Mouse (Mus musculus): Measurements from ENCODE around the gene Cux2. TPM values are rescaled to one million over a fixed set of nuclear protein-coding genes. Genes with fewer than 3 reads are reported as not detected.

The Cux2 gene
- polyA plus RNA-seq, 1 experiment from 2014 or later: 14.6 TPM

DNA sequence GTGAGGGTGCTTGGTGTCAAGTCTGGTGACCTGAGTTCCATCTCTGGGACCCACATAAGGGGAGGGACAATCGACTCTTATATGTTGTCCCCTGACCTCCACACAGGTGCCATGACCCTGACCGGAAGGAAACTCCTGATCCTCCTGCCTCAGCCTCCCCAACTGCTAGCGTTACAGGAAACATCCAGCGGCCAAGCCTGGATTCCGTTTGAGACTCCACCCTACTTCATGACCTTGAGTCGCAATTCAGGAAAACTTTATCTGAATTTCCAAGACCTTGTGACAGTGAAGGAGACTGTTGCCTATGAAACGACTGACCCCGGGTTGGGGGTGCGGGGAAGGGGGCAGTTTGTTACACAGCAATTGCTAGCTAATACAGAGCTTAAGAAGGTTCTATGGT is 208.4 kb downstream of the Cux2 start:
- Histone ChIP-seq H3K27me3 (replicated peaks; ENCODE audit: control insufficient read depth, insufficient read depth, low read length) (peaks cover 22% of the 10 kb centered on the region), H3K27ac (ENCODE audit: low read depth) (no peak overlapping the region), H3K4me1 (replicated peaks; ENCODE audit: control insufficient read depth, insufficient read depth, low read length) (peaks cover 16% of the 10 kb centered on the region), H3K9ac (ENCODE audit: low read length) (no peak overlapping the region), H3K4me2 (ENCODE audit: low read length) (no peak overlapping the region), H3K9me3 (ENCODE audit: control insufficient read depth, low read length) (no peaks in the 10 kb centered on the region), H3K4me3 (ENCODE audit: low read depth, low read length) (no peak overlapping the region), H3K36me3 (ENCODE audit: control insufficient read depth, insufficient read depth, low read length) (no peaks in the 10 kb centered on the region)
- DNase-seq (ENCODE audit: low spot score) (no peak), ATAC-seq (replicated peaks; ENCODE audit: low FRiP score, low TSS enrichment, low read depth) (no peak)
- WGBS: 91% methylated on average over 9 of the region's 9 CpGs

- 0 out of 2 replicates have a peak overlapping the region, but pooled peaks have one; percentile 9 for H3K27ac ChIP-seq (ENCODE audit: low read depth)
- peaks cover 16% of the 10 kb centered on the region for H3K27me3 ChIP-seq (replicated peaks; ENCODE audit: control insufficient read depth, insufficient read depth, low read length)
- H3K4me1 ChIP-seq (replicated peaks; ENCODE audit: control insufficient read depth, insufficient read depth, low read length): peaks cover 29% of the 10 kb centered on the region
- no peak overlapping the region; the same call in 1 of the 2 replicates for H3K9ac ChIP-seq (ENCODE audit: low read length)
- no peak for ATAC-seq (replicated peaks; ENCODE audit: low FRiP score, low TSS enrichment, low read depth)
- no peaks in the 10 kb centered on the region for H3K9me3 ChIP-seq (ENCODE audit: control insufficient read depth, low read length)
- WGBS: 21% methylated on average over 7 of the region's 7 CpGs
- H3K36me3 ChIP-seq (ENCODE audit: control insufficient read depth, insufficient read depth, low read length): no peaks in the 10 kb centered on the region
- H3K4me2 ChIP-seq (ENCODE audit: low read length): peak overlapping the region; percentile 63
- H3K4me3 ChIP-seq (ENCODE audit: low read depth, low read length): peak overlapping the region; percentile 73
- DNase-seq (ENCODE audit: low spot score): peak; percentile 58
Measured at GRCm38 (mm10) chr5:121839128-121839473, 210.8 kb downstream of the Cux2 start.

- DNase-seq (ENCODE audit: low spot score): peak; percentile 76
- peaks cover 10% of the 10 kb centered on the region for H3K27me3 ChIP-seq (replicated peaks; ENCODE audit: control insufficient read depth, insufficient read depth, low read length)
- peak overlapping the region; percentile 63 for H3K4me2 ChIP-seq (ENCODE audit: low read length)
- no peak for ATAC-seq (replicated peaks; ENCODE audit: low FRiP score, low TSS enrichment, low read depth)
- peak overlapping the region; percentile 73 for H3K4me3 ChIP-seq (ENCODE audit: low read depth, low read length)
- no peaks in the 10 kb centered on the region for H3K9me3 ChIP-seq (ENCODE audit: control insufficient read depth, low read length)
- H3K9ac ChIP-seq (ENCODE audit: low read length): peak overlapping the region; percentile 22
- H3K27ac ChIP-seq (ENCODE audit: low read depth): peak overlapping the region; percentile 9; the same call in 1 of the 2 replicates
- no peaks in the 10 kb centered on the region for H3K36me3 ChIP-seq (ENCODE audit: control insufficient read depth, insufficient read depth, low read length)
- peaks cover 34% of the 10 kb centered on the region for H3K4me1 ChIP-seq (replicated peaks; ENCODE audit: control insufficient read depth, insufficient read depth, low read length)
- 2% methylated on average over 46 of the region's 46 CpGs for WGBS
Measured at GRCm38 (mm10) chr5:121838341-121839127, 211.4 kb downstream of the Cux2 start.

DNA sequence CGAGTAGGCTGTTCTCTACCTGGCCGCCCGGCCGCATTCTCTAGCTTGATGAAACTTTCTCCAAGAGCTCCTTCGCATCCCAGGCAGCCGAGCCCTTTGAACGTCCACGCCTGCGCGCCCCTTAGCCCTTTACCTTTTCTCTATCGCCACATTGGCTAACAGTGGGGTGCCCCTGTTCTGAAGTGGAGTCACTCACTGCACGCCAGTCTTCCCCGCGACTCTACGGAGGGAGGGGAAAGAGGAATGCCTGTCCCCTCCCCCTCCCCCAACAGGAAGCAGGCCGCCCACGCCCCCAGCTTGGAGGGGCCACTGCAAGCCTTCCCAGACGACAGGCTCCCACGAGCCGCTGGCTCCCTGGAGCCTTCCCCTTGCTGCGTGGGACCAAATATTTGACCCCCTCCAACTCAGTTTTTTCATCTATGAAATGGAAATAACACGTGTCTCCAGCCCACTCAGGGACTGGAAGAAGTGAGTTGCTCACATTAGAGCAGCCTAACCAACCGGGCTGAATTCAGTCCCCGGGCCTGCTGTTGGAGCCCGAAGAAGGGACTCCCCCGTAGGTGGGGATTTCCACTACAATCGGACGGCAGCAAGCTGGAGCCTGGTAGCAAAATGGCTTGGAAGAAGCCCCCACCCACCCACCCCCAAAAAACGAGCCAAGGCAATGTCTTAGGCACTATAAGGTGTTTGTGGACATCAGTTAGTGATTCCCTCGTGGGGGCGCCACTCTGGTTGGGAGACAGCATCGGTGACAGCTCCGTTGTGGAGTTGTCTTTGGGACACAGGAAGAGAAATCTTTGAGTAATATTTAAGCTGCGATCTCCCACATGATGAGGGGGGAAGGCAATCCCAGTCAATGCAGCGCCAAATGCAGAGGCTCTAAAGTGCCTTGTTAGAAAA is 212.2 kb downstream of the Cux2 start, which contains the start of gene Sh2b3:
Gene Sh2b3 (minus strand): TSS at position 206 of the 900 bp plus-strand sequence.
- WGBS: 1% methylated on average over 35 of the region's 35 CpGs
- peak within 1 kb of the TSS; percentile 63 for H3K4me2 ChIP-seq (ENCODE audit: low read length)
- H3K27ac ChIP-seq (ENCODE audit: low read depth): peak within 1 kb of the TSS; percentile 81
- H3K9ac ChIP-seq (ENCODE audit: low read length): peak within 1 kb of the TSS; percentile 74
- H3K36me3 ChIP-seq (ENCODE audit: control insufficient read depth, insufficient read depth, low read length): no peaks in the 10 kb centered on the region
- peak; percentile 70 for DNase-seq (ENCODE audit: low spot score)
- H3K4me1 ChIP-seq (replicated peaks; ENCODE audit: control insufficient read depth, insufficient read depth, low read length): peaks cover 38% of the 10 kb centered on the region
- H3K4me3 ChIP-seq (ENCODE audit: low read depth, low read length): peak within 1 kb of the TSS; percentile 73
- H3K9me3 ChIP-seq (ENCODE audit: control insufficient read depth, low read length): no peaks in the 10 kb centered on the region
- peak; percentile 34; the same call in 1 of the 2 replicates for ATAC-seq (replicated peaks; ENCODE audit: low FRiP score, low TSS enrichment, low read depth)
- H3K27me3 ChIP-seq (replicated peaks; ENCODE audit: control insufficient read depth, insufficient read depth, low read length): 0 out of 2 replicates have a peak, but pooled peaks cover 4% of the 10 kb centered on the region

- under 1% methylated on average over 77 of the region's 77 CpGs for WGBS
- peak overlapping the region; percentile 81 for H3K27ac ChIP-seq (ENCODE audit: low read depth)
- peak overlapping the region; percentile 63 for H3K4me2 ChIP-seq (ENCODE audit: low read length)
- H3K27me3 ChIP-seq (replicated peaks; ENCODE audit: control insufficient read depth, insufficient read depth, low read length): 0 out of 2 replicates have a peak, but pooled peaks cover 4% of the 10 kb centered on the region
- H3K9me3 ChIP-seq (ENCODE audit: control insufficient read depth, low read length): no peaks in the 10 kb centered on the region
- no peaks in the 10 kb centered on the region for H3K36me3 ChIP-seq (ENCODE audit: control insufficient read depth, insufficient read depth, low read length)
- H3K9ac ChIP-seq (ENCODE audit: low read length): peak overlapping the region; percentile 74
- H3K4me3 ChIP-seq (ENCODE audit: low read depth, low read length): peak overlapping the region; percentile 73
- DNase-seq (ENCODE audit: low spot score): peak; percentile 94
- peaks cover 46% of the 10 kb centered on the region for H3K4me1 ChIP-seq (replicated peaks; ENCODE audit: control insufficient read depth, insufficient read depth, low read length)
- peak; percentile 83 for ATAC-seq (replicated peaks; ENCODE audit: low FRiP score, low TSS enrichment, low read depth)
Measured at GRCm38 (mm10) chr5:121836692-121837415, 213.0 kb downstream of the Cux2 start.

GRCm38 (mm10) chr5:121835949-121836691 is 213.8 kb downstream of the Cux2 start:
- Histone ChIP-seq H3K27me3 (replicated peaks; ENCODE audit: control insufficient read depth, insufficient read depth, low read length) (0 out of 2 replicates have a peak, but pooled peaks cover 4% of the 10 kb centered on the region), H3K4me2 (ENCODE audit: low read length) (peak overlapping the region; percentile 63), H3K27ac (ENCODE audit: low read depth) (peak overlapping the region; percentile 75), H3K4me1 (replicated peaks; ENCODE audit: control insufficient read depth, insufficient read depth, low read length) (peaks cover 46% of the 10 kb centered on the region), H3K4me3 (ENCODE audit: low read depth, low read length) (peak overlapping the region; percentile 73), H3K9me3 (ENCODE audit: control insufficient read depth, low read length) (no peaks in the 10 kb centered on the region), H3K9ac (ENCODE audit: low read length) (peak overlapping the region; percentile 74), H3K36me3 (ENCODE audit: control insufficient read depth, insufficient read depth, low read length) (no peaks in the 10 kb centered on the region)
- DNase-seq (ENCODE audit: low spot score): peak; percentile 88
- ATAC-seq (replicated peaks; ENCODE audit: low FRiP score, low TSS enrichment, low read depth): peak; percentile 13; the same call in 1 of the 2 replicates
- WGBS: under 1% methylated on average over 51 of the region's 51 CpGs

DNA sequence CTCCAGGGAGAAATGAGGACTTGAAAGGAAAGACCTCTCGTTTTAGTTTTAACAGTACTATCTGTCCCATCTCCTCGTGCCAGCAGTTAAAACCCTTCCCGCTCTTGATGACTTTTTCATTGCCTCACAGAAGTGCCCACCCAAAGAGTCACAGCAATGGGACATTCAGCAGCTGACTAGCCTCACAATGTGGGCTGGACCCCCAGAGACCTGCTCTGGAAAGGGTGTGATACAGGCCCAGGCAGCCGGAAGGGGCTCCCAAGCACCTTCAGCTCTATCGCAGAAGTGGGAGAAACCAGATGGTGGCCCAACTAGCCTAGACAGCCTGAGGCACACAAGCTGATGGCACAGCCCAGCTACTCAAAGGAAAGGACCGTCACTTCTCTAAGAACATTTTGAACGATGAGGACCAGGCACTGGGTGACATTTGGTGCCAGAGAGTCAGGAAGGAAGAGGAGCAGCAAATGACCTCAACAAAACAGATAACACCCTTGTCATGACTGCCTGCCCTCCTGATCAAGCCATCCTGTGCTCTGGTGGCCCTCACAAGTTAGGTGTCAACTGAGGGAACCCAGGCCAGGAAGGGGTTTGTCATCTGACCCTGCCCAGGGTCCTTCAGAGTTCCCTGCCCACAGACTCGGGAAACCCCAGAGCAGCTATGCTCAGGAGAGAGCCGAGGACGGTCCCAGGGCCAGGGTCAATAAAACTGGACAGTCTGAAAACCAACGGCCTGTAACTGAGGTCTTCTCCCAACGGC is 214.7 kb downstream of the Cux2 start:
- Histone ChIP-seq H3K4me1 (replicated peaks; ENCODE audit: control insufficient read depth, insufficient read depth, low read length) (peaks cover 46% of the 10 kb centered on the region), H3K4me3 (ENCODE audit: low read depth, low read length) (peak overlapping the region; percentile 73), H3K9me3 (ENCODE audit: control insufficient read depth, low read length) (no peaks in the 10 kb centered on the region), H3K36me3 (ENCODE audit: control insufficient read depth, insufficient read depth, low read length) (no peaks in the 10 kb centered on the region), H3K27me3 (replicated peaks; ENCODE audit: control insufficient read depth, insufficient read depth, low read length) (0 out of 2 replicates have a peak, but pooled peaks cover 4% of the 10 kb centered on the region), H3K9ac (ENCODE audit: low read length) (peak overlapping the region; percentile 8; the same call in 1 of the 2 replicates), H3K27ac (ENCODE audit: low read depth) (no peak overlapping the region), H3K4me2 (ENCODE audit: low read length) (peak overlapping the region; percentile 63)
- WGBS: 33% methylated on average over 12 of the region's 12 CpGs
- ATAC-seq (replicated peaks; ENCODE audit: low FRiP score, low TSS enrichment, low read depth) (no peak), DNase-seq (ENCODE audit: low spot score) (no peak)
